Mouse (Mus musculus) C2C12 (cell line): ENCODE results near the gene Pard3.

ENCODE experiments used
- CEBPB ChIP-seq: IDR thresholded peaks from one replicate; pipeline ENCODE4 v1.6.1; 2011; ENCODE audit warnings: low read depth, mild to moderate bottlenecking, control low read depth, moderate library complexity
- CTCF ChIP-seq: IDR thresholded peaks from one replicate; pipeline ENCODE4 v1.5.1; 2011; ENCODE audit not compliant: control insufficient read depth, insufficient read depth, insufficient read length
- FOSL1 ChIP-seq: IDR thresholded peaks from one replicate; pipeline ENCODE4 v1.8.0; 2011; ENCODE audit warnings: mild to moderate bottlenecking, low read length; ENCODE audit not compliant: poor library complexity, insufficient read depth, severe bottlenecking
- MAX ChIP-seq: IDR thresholded peaks from one replicate; pipeline ENCODE4 v1.6.1; 2011; ENCODE audit warnings: mild to moderate bottlenecking, control low read depth
- MYOD1 ChIP-seq: IDR thresholded peaks from one replicate; pipeline ENCODE4 v1.6.1; 2011; ENCODE audit warnings: low read depth; ENCODE audit not compliant: control insufficient read depth, insufficient read length
- USF1 ChIP-seq: IDR thresholded peaks from one replicate; pipeline ENCODE4 v1.6.1; 2011; ENCODE audit warnings: low read depth, mild to moderate bottlenecking, control low read depth, moderate library complexity

DNA sequence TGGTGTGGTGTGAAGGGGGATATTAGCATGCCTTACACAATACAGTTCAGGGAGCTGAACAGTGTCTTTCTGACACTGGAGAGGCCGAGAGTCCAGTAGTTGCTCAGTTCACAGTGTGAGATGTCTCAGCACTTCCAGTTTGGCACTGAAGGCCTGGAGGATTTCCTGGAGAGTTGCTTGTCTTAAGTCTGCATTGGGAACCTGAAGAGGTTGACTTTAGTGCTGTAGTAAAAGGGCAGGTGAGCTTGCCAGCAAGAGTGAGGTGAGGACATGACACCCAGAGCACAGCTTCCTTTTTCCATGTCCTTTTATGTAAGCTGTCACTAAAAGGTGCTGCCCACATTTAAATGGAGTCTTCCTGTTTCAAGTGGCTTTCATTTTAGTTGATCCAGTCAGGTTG, 99.1 kb downstream of the Pard3 start:
- TF ChIP-seq USF1 (no peak), CTCF (no peak), FOSL1 (no peak), MAX (no peak), MYOD1 (no peak), CEBPB (no peak)
